Mouse (Mus musculus) gastrocnemius, postnatal 4 days (tissue): ENCODE results near the gene 5430419D17Rik. TPM values are rescaled to one million over a fixed set of nuclear protein-coding genes. Genes with fewer than 3 reads are reported as not detected.

Source experiments
- DNase-seq, 2 experiments: peaks; one replicate each; pipeline ENCODE4 v3.0.0; 2021 to 2022; ENCODE audit warnings: low spot score in 2 of 2, mixed read lengths in 2 of 2
- total RNA-seq, 2 experiments: library from RNA; stranded (reverse); gene quantifications; 2 replicates each; pipeline ENCODE4 v1.2.3; 2021

5430419D17Rik gene
- total RNA-seq, 2 experiments from 2014 or later = not detected

GRCm38 (mm10) chr7:131314493-131314892, 140.3 kb downstream of the 5430419D17Rik start:
- DNase-seq = no peak

- DNase-seq = no peak
Observed at GRCm38 (mm10) chr7:131317587-131317986, 143.4 kb downstream of the 5430419D17Rik start.

GRCm38 (mm10) chr7:131318340-131318739, 144.1 kb downstream of the 5430419D17Rik start:
- DNase-seq = no peak

GRCm38 (mm10) chr7:131322192-131322591, 148.0 kb downstream of the 5430419D17Rik start, which contains the start of gene Cuzd1:
Cuzd1 (minus strand) TSS chr7:131322292.
- DNase-seq = no peak

GRCm38 (mm10) chr7:131327054-131327453, 152.9 kb downstream of the 5430419D17Rik start:
- DNase-seq = no peak

GRCm38 (mm10) chr7:131329416-131329815, 155.2 kb downstream of the 5430419D17Rik start, which contains the start of gene Fam24b:
Fam24b (minus strand) TSS chr7:131329516.
- no peak for DNase-seq

GRCm38 (mm10) chr7:131331688-131332087, 157.5 kb downstream of the 5430419D17Rik start:
- no peak for DNase-seq

- DNase-seq = no peak
Observed at GRCm38 (mm10) chr7:131333564-131333963, 159.4 kb downstream of the 5430419D17Rik start, which contains the start of gene Fam24a. Fam24a (plus strand) TSS chr7:131333864.

- no peak for DNase-seq
Observed at GRCm38 (mm10) chr7:131337502-131338068, 163.4 kb downstream of the 5430419D17Rik start.

GRCm38 (mm10) chr7:131345856-131346541, 171.8 kb downstream of the 5430419D17Rik start:
- no peak for DNase-seq

Other genes starting within 250 kb of the 5430419D17Rik start
- gene Htra1, start 238.3 kb upstream of the 5430419D17Rik start, total RNA-seq = 10 to 100 TPM; 78.8 to 98.4 TPM
- not detected for gene Dmbt1, start 142.3 kb upstream of the 5430419D17Rik start, total RNA-seq
- not detected for gene 4933402N03Rik, start 28.1 kb upstream of the 5430419D17Rik start, total RNA-seq
- gene Cuzd1, start 147.9 kb downstream of the 5430419D17Rik start, total RNA-seq = not detected
- not detected for gene Fam24b, start 155.1 kb downstream of the 5430419D17Rik start, total RNA-seq
- gene Fam24a, start 159.5 kb downstream of the 5430419D17Rik start, total RNA-seq = not detected
- 10 to 100 TPM; 13.7 to 19.7 TPM for gene 2310057M21Rik, start 188.4 kb downstream of the 5430419D17Rik start, total RNA-seq
- 10 to 100 TPM; 28.5 to 34.0 TPM for gene Pstk, start 196.7 kb downstream of the 5430419D17Rik start, total RNA-seq
- gene Ikzf5, start 236.1 kb downstream of the 5430419D17Rik start, total RNA-seq = 10 to 100 TPM; 27.0 to 32.2 TPM
- gene Acadsb, start 236.2 kb downstream of the 5430419D17Rik start, total RNA-seq = 10 to 100 TPM; 76.4 to 77.9 TPM